Mouse (Mus musculus): ENCODE results near the gene Ppara. TPM values are rescaled to one million over a fixed set of nuclear protein-coding genes. Genes with fewer than 3 reads are reported as not detected.

The Ppara gene
- total RNA-seq, 2 experiments from 2014 or later = 30.9 to 107 TPM

GRCm38 (mm10) chr15:85836887-85837286, 102.1 kb downstream of the Ppara start:
- DNase-seq (ENCODE audit: low spot score in 2 of 2) = no peak

- DNase-seq (ENCODE audit: low spot score in 2 of 2) = no peak
Measured at GRCm38 (mm10) chr15:85840983-85841382, 106.2 kb downstream of the Ppara start.

GRCm38 (mm10) chr15:85841796-85842360, 107.1 kb downstream of the Ppara start:
- no peak for DNase-seq (ENCODE audit: low spot score in 2 of 2)

- DNase-seq (ENCODE audit: low spot score in 2 of 2) = no peak
Measured at GRCm38 (mm10) chr15:85845071-85845470, 110.3 kb downstream of the Ppara start.

- no peak for DNase-seq (ENCODE audit: low spot score in 2 of 2)
Measured at GRCm38 (mm10) chr15:85851656-85852392, 117.0 kb downstream of the Ppara start.

Small RNA genes lying within 50 kb of the gene (microRNA-seq; reads per million reads assigned to microRNA genes)
- gene Mirlet7b (ENCODE audit: borderline number of aligned reads in 2 of 2) (127,028 to 181,107 reads per million in 2 experiments), gene Mirlet7c-2 (ENCODE audit: borderline number of aligned reads in 2 of 2) (2,156 to 2,562 reads per million in 2 experiments)

Other genes with a start within 250 kb of the Ppara start
- gene 7530416G11Rik, start 231.8 kb upstream of the Ppara start, total RNA-seq (2021) = not detected
- under 1 TPM; 0.48 to 0.50 TPM for gene Wnt7b, start 152.5 kb upstream of the Ppara start, total RNA-seq (2021)
- gene Cdpf1, start 76.7 kb downstream of the Ppara start, total RNA-seq (2021) = 10 to 100 TPM; 18.8 to 26.6 TPM
- under 1 TPM; 0.16 to 0.23 TPM for gene Pkdrej, start 86.8 kb downstream of the Ppara start, total RNA-seq (2021)
- 10 to 100 TPM; 16.2 to 18.7 TPM for gene Ttc38, start 97.3 kb downstream of the Ppara start, total RNA-seq (2021)
- gene Gtse1, start 124.8 kb downstream of the Ppara start, total RNA-seq (2021) = under 1 TPM; 0.58 to 0.70 TPM
- gene Trmu, start 144.3 kb downstream of the Ppara start, total RNA-seq (2021) = 10 to 100 TPM; 25.0 to 32.7 TPM

Measured in adrenal gland, adult 18-20 months (tissue).